ENCODE assay signal across 24 mouse cellular contexts in genomic region chr2:119993515-119993914, GRCm38 (mm10). TPM values are rescaled to one million over a fixed set of nuclear protein-coding genes. Genes with fewer than 3 reads are reported as not detected.
DNase-seq lines count a peak whose midpoint lies in the region; ATAC-seq and TF ChIP-seq lines count a peak whose summit lies in the region.
"Had no signal": no experiment of that assay in that cellular context is flagged by ENCODE, and none has a peak within 500 bp of the region (broad histone marks: within the 10 kb centered on the region; RNA-seq: fewer than 3 reads in every experiment).

No protein-coding gene starts in this region.

- no peak overlapping the region for H3K9ac ChIP-seq in midbrain, embryonic 11.5 days (ENCODE audit: low read length)
- no peak overlapping the region for H3K9ac ChIP-seq in midbrain, embryonic 14.5 days (replicated peaks; ENCODE audit: low read length)
- H3K9ac ChIP-seq in MEL (ENCODE audit: control insufficient read depth, low read depth, low read length, poor library complexity, severe bottlenecking), result no peak overlapping the region
- H3K9ac ChIP-seq in embryonic facial prominence, embryonic 15.5 days, result no peak overlapping the region
- H3K9ac ChIP-seq: forebrain, embryonic 12.5 days; hindbrain, embryonic 14.5 days had no signal

- H3K27me3 ChIP-seq in midbrain, embryonic 11.5 days (ENCODE audit: control insufficient read depth, insufficient read depth, low read length), result no peaks in the 10 kb centered on the region
- no peaks in the 10 kb centered on the region for H3K27me3 ChIP-seq in midbrain, embryonic 14.5 days (ENCODE audit: control insufficient read depth, insufficient read depth, low read length)
- no peaks in the 10 kb centered on the region for H3K27me3 ChIP-seq in MEL (ENCODE audit: control insufficient read depth in 1 of 2, insufficient read depth in 2 of 2, low read length in 2 of 2)
- no peaks in the 10 kb centered on the region for H3K27me3 ChIP-seq in embryonic facial prominence, embryonic 15.5 days
- H3K27me3 ChIP-seq: forebrain, embryonic 12.5 days had no signal

- no peaks in the 10 kb centered on the region for H3K79me2 ChIP-seq in MEL (ENCODE audit: control insufficient read depth, insufficient read depth, low read length, poor library complexity)

- WGBS in midbrain, embryonic 11.5 days, result 67% methylated on average over 2 of the region's 2 CpGs
- 51% methylated on average over 2 of the region's 2 CpGs for WGBS in midbrain, embryonic 14.5 days
- whole genome bisulfite sequencing in embryonic facial prominence, embryonic 15.5 days, result 38% methylated on average over 2 of the region's 2 CpGs

- H3K9me3 ChIP-seq in midbrain, embryonic 11.5 days (ENCODE audit: control insufficient read depth, low read length), result no peaks in the 10 kb centered on the region
- H3K9me3 ChIP-seq in midbrain, embryonic 14.5 days (ENCODE audit: control insufficient read depth, low read length), result no peaks in the 10 kb centered on the region
- no peaks in the 10 kb centered on the region for H3K9me3 ChIP-seq in MEL (replicated peaks; ENCODE audit: insufficient read depth, low read length)
- H3K9me3 ChIP-seq in embryonic facial prominence, embryonic 15.5 days (replicated peaks), result no peaks in the 10 kb centered on the region
- H3K9me3 ChIP-seq: forebrain, embryonic 12.5 days; heart, embryonic 10.5 days had no signal

- H3K27ac ChIP-seq in midbrain, embryonic 11.5 days (ENCODE audit: low read depth, low read length), result no peak overlapping the region
- no peak overlapping the region for H3K27ac ChIP-seq in midbrain, embryonic 14.5 days (replicated peaks; ENCODE audit: low read depth, low read length)
- no peak overlapping the region for H3K27ac ChIP-seq in MEL (ENCODE audit: control insufficient read depth, low read depth, low read length)
- H3K27ac ChIP-seq in embryonic facial prominence, embryonic 15.5 days (replicated peaks), result peak overlapping the region; percentile 55
- H3K27ac ChIP-seq: forebrain, embryonic 12.5 days; heart, embryonic 10.5 days; hindbrain, embryonic 14.5 days had no signal

- no peak overlapping the region for H3K4me3 ChIP-seq in midbrain, embryonic 11.5 days (ENCODE audit: low read depth, low read length)
- no peak overlapping the region for H3K4me3 ChIP-seq in midbrain, embryonic 14.5 days (replicated peaks; ENCODE audit: low read depth, low read length)
- no peak overlapping the region for H3K4me3 ChIP-seq in MEL (ENCODE audit: control insufficient read depth in 1 of 2, insufficient read depth in 1 of 2, low read depth in 2 of 2, low read length in 2 of 2)
- no peak overlapping the region for H3K4me3 ChIP-seq in embryonic facial prominence, embryonic 15.5 days (replicated peaks)
- H3K4me3 ChIP-seq: forebrain, embryonic 12.5 days; heart, embryonic 10.5 days had no signal

- ATAC-seq in midbrain, embryonic 11.5 days (ENCODE audit: low FRiP score), result no peak
- ATAC-seq in midbrain, embryonic 14.5 days (ENCODE audit: low FRiP score, low TSS enrichment), result no peak
- no peak for ATAC-seq in embryonic facial prominence, embryonic 15.5 days (ENCODE audit: insufficient number of reproducible peaks, low FRiP score, low TSS enrichment, low read depth)
- ATAC-seq: activated CD4-positive, CD25-positive, alpha-beta regulatory T cell, adult 4 months; CD4-positive, CD25-positive, alpha-beta regulatory T cell, adult 4 months; forebrain, embryonic 16.5 days; intestine, embryonic 16.5 days had no signal

- no peak for TF ChIP-seq RAD21 in MEL (IDR thresholded peaks at IDR 0.05; ENCODE audit: low read depth, low read length)

- DNase-seq in midbrain, embryonic 11.5 days (ENCODE audit: low spot score, missing footprints), result peak; percentile 69
- DNase-seq in midbrain, embryonic 14.5 days, result no peak
- DNase-seq in MEL (ENCODE audit: low read depth, low spot score), result no peak
- DNase-seq in adrenal gland, postnatal 36 days, result no peak
- DNase-seq in gastrocnemius, adult 8-10 months (ENCODE audit: low spot score in 2 of 2), result no peak
- no peak for DNase-seq in heart, adult 8-10 months (ENCODE audit: low spot score)
- DNase-seq: adrenal gland, postnatal 14 days; B cell, adult 2 months; cerebellum, adult 18-20 months; cerebellum, adult 9-11 months; cerebellum, postnatal 36 days; gastrocnemius, postnatal 36 days; heart, adult 11 months; heart, postnatal 10 days; heart, postnatal 4 days; kidney, adult 8-10 months had no signal

- H3K4me2 ChIP-seq in midbrain, embryonic 11.5 days, result no peak overlapping the region
- H3K4me2 ChIP-seq in midbrain, embryonic 14.5 days (ENCODE audit: low read length), result no peak overlapping the region
- H3K4me2 ChIP-seq in embryonic facial prominence, embryonic 15.5 days (replicated peaks), result no peak overlapping the region
- H3K4me2 ChIP-seq: forebrain, embryonic 12.5 days; hindbrain, embryonic 14.5 days had no signal

- no peak for TF ChIP-seq CTCF in MEL (IDR thresholded peaks at IDR 0.05 in 2 of 3, conservative IDR thresholded peaks at IDR 0.05 in 1 of 3; ENCODE audit: control insufficient read depth in 1 of 3, insufficient read depth in 1 of 3, low read depth in 2 of 3, low read length in 3 of 3, poor library complexity in 1 of 3, severe bottlenecking in 1 of 3)

- TF ChIP-seq EP300 in MEL (IDR thresholded peaks at IDR 0.05; ENCODE audit: low read depth in 1 of 2, low read length in 2 of 2), result no peak

- H3K4me1 ChIP-seq in midbrain, embryonic 11.5 days (ENCODE audit: control insufficient read depth, insufficient read depth, low read length), result no peaks in the 10 kb centered on the region
- no peaks in the 10 kb centered on the region for H3K4me1 ChIP-seq in midbrain, embryonic 14.5 days (ENCODE audit: control insufficient read depth, insufficient read depth, low read length)
- H3K4me1 ChIP-seq in MEL (ENCODE audit: control insufficient read depth in 1 of 2, insufficient read depth in 2 of 2, low read length in 2 of 2), result no peaks in the 10 kb centered on the region
- peaks cover 48% of the 10 kb centered on the region for H3K4me1 ChIP-seq in embryonic facial prominence, embryonic 15.5 days
- H3K4me1 ChIP-seq: forebrain, embryonic 12.5 days had no signal

- TF ChIP-seq POLR2A in MEL (IDR thresholded peaks at IDR 0.05; ENCODE audit: control insufficient read depth in 1 of 2, insufficient read depth in 1 of 2, low read depth in 1 of 2, low read length in 2 of 2, poor library complexity in 1 of 2), result no peak

- H3K36me3 ChIP-seq in midbrain, embryonic 11.5 days (ENCODE audit: control insufficient read depth, insufficient read depth, low read length), result no peaks in the 10 kb centered on the region
- H3K36me3 ChIP-seq in midbrain, embryonic 14.5 days (ENCODE audit: control insufficient read depth, insufficient read depth, low read length), result no peaks in the 10 kb centered on the region; the same call in 1 of the 2 replicates
- H3K36me3 ChIP-seq in MEL (ENCODE audit: control insufficient read depth in 1 of 2, insufficient read depth in 2 of 2, low read length in 2 of 2), result no peaks in the 10 kb centered on the region
- H3K36me3 ChIP-seq in embryonic facial prominence, embryonic 15.5 days, result peaks cover 5% of the 10 kb centered on the region; the same call in 1 of the 2 replicates
- H3K36me3 ChIP-seq: forebrain, embryonic 12.5 days; heart, embryonic 10.5 days had no signal

RNA-seq across cellular contexts. Expression of gene Mapkbp1, which starts 21.0 kb away (rescaled TPM):
- polyA plus RNA-seq in midbrain, embryonic 11.5 days (2014; fragmentation: Nextera tagmentation; extraction: Ambion mirVana), result 2.9 and 3.4 TPM in 2 replicates
- polyA plus RNA-seq in midbrain, embryonic 14.5 days (2014; fragmentation: Nextera tagmentation; extraction: Ambion mirVana), result 7.2 and 8.1 TPM in 2 replicates
- 2.5 and 3.8 TPM in 2 replicates for total RNA-seq in MEL (2012; rRNA removed)
- polyA plus RNA-seq in MEL (2012; ENCODE audit: insufficient read depth in 1 of 2, insufficient read length in 2 of 2, low read depth in 1 of 2, low replicate concordance in 2 of 2, missing spikeins in 1 of 2), result 1 to 10 TPM in 1 of 2 experiments, not detected in 1; 4.9 TPM
- polyA plus RNA-seq in embryonic facial prominence, embryonic 15.5 days (2015; fragmentation: Nextera tagmentation; extraction: Ambion mirVana), result 5.2 TPM in 2 replicates
- 10 to 100 TPM; 14.7 to 14.8 TPM for total RNA-seq in adrenal gland, postnatal 36 days (2021)
- 1 to 10 TPM; 6.0 to 8.4 (median 6.5) TPM for total RNA-seq in gastrocnemius, adult 8-10 months (2022)
- total RNA-seq in heart, adult 8-10 months (2022), result 1 to 10 TPM; 6.9 to 8.5 (median 8.3) TPM

RNA-seq across cellular contexts. Expression of gene Jmjd7, which starts 33.8 kb away (rescaled TPM):
- 18.8 and 19.1 TPM in 2 replicates for polyA plus RNA-seq in midbrain, embryonic 11.5 days (2014; fragmentation: Nextera tagmentation; extraction: Ambion mirVana)
- 16.7 and 18.7 TPM in 2 replicates for polyA plus RNA-seq in midbrain, embryonic 14.5 days (2014; fragmentation: Nextera tagmentation; extraction: Ambion mirVana)
- total RNA-seq in MEL (2012; rRNA removed), result 4.2 and 5.9 TPM in 2 replicates
- polyA plus RNA-seq in MEL (2012; ENCODE audit: insufficient read depth in 1 of 2, insufficient read length in 2 of 2, low read depth in 1 of 2, low replicate concordance in 2 of 2, missing spikeins in 1 of 2), result 10 to 100 TPM in 1 of 2 experiments, not detected in 1; 12.0 TPM
- 16.7 and 20.8 TPM in 2 replicates for polyA plus RNA-seq in embryonic facial prominence, embryonic 15.5 days (2015; fragmentation: Nextera tagmentation; extraction: Ambion mirVana)
- 1 to 10 TPM; 7.1 to 9.1 TPM for total RNA-seq in adrenal gland, postnatal 36 days (2021)
- total RNA-seq in gastrocnemius, adult 8-10 months (2022), result 1 to 10 TPM; 1.8 to 3.0 (median 2.4) TPM
- 1 to 10 TPM; 6.6 to 8.6 (median 7.2) TPM for total RNA-seq in heart, adult 8-10 months (2022)

RNA-seq across cellular contexts. Expression of gene Gm28042, which starts 33.8 kb away (rescaled TPM):
- 3.6 and 3.9 TPM in 2 replicates for polyA plus RNA-seq in midbrain, embryonic 11.5 days (2014; fragmentation: Nextera tagmentation; extraction: Ambion mirVana)
- 4.0 and 5.2 TPM in 2 replicates for polyA plus RNA-seq in midbrain, embryonic 14.5 days (2014; fragmentation: Nextera tagmentation; extraction: Ambion mirVana)
- 0.46 and 0.96 TPM in 2 replicates for total RNA-seq in MEL (2012; rRNA removed)
- 1 to 10 TPM in 1 of 2 experiments, not detected in 1; 1.7 TPM for polyA plus RNA-seq in MEL (2012; ENCODE audit: insufficient read depth in 1 of 2, insufficient read length in 2 of 2, low read depth in 1 of 2, low replicate concordance in 2 of 2, missing spikeins in 1 of 2)
- 3.7 and 6.1 TPM in 2 replicates for polyA plus RNA-seq in embryonic facial prominence, embryonic 15.5 days (2015; fragmentation: Nextera tagmentation; extraction: Ambion mirVana)
- total RNA-seq in adrenal gland, postnatal 36 days (2021), result under 1 TPM; 0.72 to 0.89 TPM
- 1 to 10 TPM in 1 of 4 experiments, under 1 TPM in 2, not detected in 1; 0.22 to 1.1 (median 0.74) TPM for total RNA-seq in gastrocnemius, adult 8-10 months (2022)
- under 1 TPM; 0.16 to 0.59 (median 0.21) TPM for total RNA-seq in heart, adult 8-10 months (2022)

RNA-seq across cellular contexts. Expression of gene Pla2g4b, which starts 39.7 kb away (rescaled TPM):
- polyA plus RNA-seq in midbrain, embryonic 11.5 days (2014; fragmentation: Nextera tagmentation; extraction: Ambion mirVana), result 1.5 and 2.3 TPM in 2 replicates
- 2.6 and 4.0 TPM in 2 replicates for polyA plus RNA-seq in midbrain, embryonic 14.5 days (2014; fragmentation: Nextera tagmentation; extraction: Ambion mirVana)
- 0.54 and 0.59 TPM in 2 replicates for total RNA-seq in MEL (2012; rRNA removed)
- polyA plus RNA-seq in MEL (2012; ENCODE audit: insufficient read depth in 1 of 2, insufficient read length in 2 of 2, low read depth in 1 of 2, low replicate concordance in 2 of 2, missing spikeins in 1 of 2), result under 1 TPM in 1 of 2 experiments, not detected in 1; 0.32 TPM
- 2.4 and 3.8 TPM in 2 replicates for polyA plus RNA-seq in embryonic facial prominence, embryonic 15.5 days (2015; fragmentation: Nextera tagmentation; extraction: Ambion mirVana)
- 1 to 10 TPM; 1.9 to 2.3 TPM for total RNA-seq in adrenal gland, postnatal 36 days (2021)
- total RNA-seq in gastrocnemius, adult 8-10 months (2022), result 1 to 10 TPM in 3 of 4 experiments, under 1 TPM in 1; 0.11 to 1.6 (median 1.1) TPM
- total RNA-seq in heart, adult 8-10 months (2022), result 1 to 10 TPM in 3 of 4 experiments, under 1 TPM in 1; 0.72 to 1.8 (median 1.3) TPM
